Mouse (Mus musculus) heart, embryonic 14.5 days (tissue): ENCODE measurements around the gene Olfr76. TPM values are rescaled to one million over a fixed set of nuclear protein-coding genes. Genes with fewer than 3 reads are reported as not detected.
"Not testable (repeated sequence)": the region's sequence is repeated elsewhere in the genome, so short reads cannot be mapped to it uniquely, and the experiment has no call there.

Experiments
- ATAC-seq: fragments of 200-750 bp; cut with Nextera tagmentation; 2 replicates; pipeline ENCODE4 v1.8.0; 2017; ENCODE audit warnings: low read depth, moderate TSS enrichment; ENCODE audit not compliant: insufficient number of reproducible peaks, insufficient read depth, low FRiP score
- H3K27ac ChIP-seq, 2 experiments: fragments of 200-500 bp in 1 of 2; fragments of 300-500 bp in 1 of 2; sonication (generic) in 1 of 2; replicated peaks in 1 of 2; 2 replicates each; pipeline ENCODE4 v1.5.1; 2012 to 2014; ENCODE audit warnings: low read depth in 2 of 2, low read length in 2 of 2, control low read depth in 1 of 2, mild to moderate bottlenecking in 1 of 2, mixed read lengths in 1 of 2; ENCODE audit not compliant: control insufficient read depth in 1 of 2, insufficient read depth in 1 of 2
- H3K27me3 ChIP-seq: fragments of 300-500 bp; sonication (generic); 2 replicates; pipeline ENCODE4 v1.6.1; 2014; ENCODE audit warnings: mild to moderate bottlenecking, low read length, control low read depth; ENCODE audit not compliant: control insufficient read depth, insufficient read depth
- H3K36me3 ChIP-seq: fragments of 300-500 bp; sonication (generic); 2 replicates; pipeline ENCODE4 v1.6.1; 2014; ENCODE audit warnings: mild to moderate bottlenecking, control low read depth, low read length, mixed read lengths; ENCODE audit not compliant: control insufficient read depth, insufficient read depth
- H3K4me1 ChIP-seq, 2 experiments: fragments of 200-500 bp in 1 of 2; fragments of 300-500 bp in 1 of 2; sonication (generic) in 1 of 2; 2 replicates each; pipeline ENCODE4 v1.6.1; 2012 to 2014; ENCODE audit warnings: low read length in 2 of 2, control low read depth in 1 of 2, mixed read lengths in 1 of 2; ENCODE audit not compliant: control insufficient read depth in 2 of 2, insufficient read depth in 2 of 2
- H3K4me2 ChIP-seq: fragments of 300-500 bp; sonication (generic); 2 replicates; pipeline ENCODE4 v1.6.1; 2014; ENCODE audit warnings: mild to moderate bottlenecking, low read length
- H3K4me3 ChIP-seq, 2 experiments: fragments of 200-500 bp in 1 of 2; fragments of 300-500 bp in 1 of 2; sonication (generic) in 1 of 2; 2 replicates each; pipeline ENCODE4 v1.5.1; 2012 to 2014; ENCODE audit warnings: low read length in 2 of 2, mild to moderate bottlenecking in 2 of 2, control low read depth in 1 of 2, low read depth in 1 of 2, moderate library complexity in 1 of 2; ENCODE audit not compliant: control insufficient read depth in 1 of 2, insufficient read depth in 1 of 2
- H3K9ac ChIP-seq: fragments of 300-500 bp; sonication (generic); 2 replicates; pipeline ENCODE4 v1.6.1; 2014; ENCODE audit warnings: mild to moderate bottlenecking, low read length
- H3K9me3 ChIP-seq: fragments of 300-500 bp; sonication (generic); 2 replicates; pipeline ENCODE4 v1.6.1; 2016; ENCODE audit warnings: low read length, control low read depth; ENCODE audit not compliant: control insufficient read depth
- WGBS: fragments of 180-500 bp; shearing (Covaris S2); extraction: QIAGEN DNeasy Blood & Tissue Kit; methylation state at CpG from one replicate; pipeline ENCODE4 v1.1.7; 2014; 5-methylcytosine and 5-hydroxymethylcytosine counted together
- polyA plus RNA-seq: library from polyadenylated mRNA; unstranded; fragments of >200 nt; fragmentation: Nextera tagmentation; extraction: Ambion mirVana; gene quantifications from 2 replicates; pipeline ENCODE4 v1.2.1, GENCODE M21; 2014

The Olfr76 gene
- polyA plus RNA-seq, 1 experiment from 2014 or later, result not detected

- no peak overlapping the region for H3K27ac ChIP-seq
- H3K4me2 ChIP-seq, result no peak overlapping the region
- H3K9me3 ChIP-seq, result no peaks in the 10 kb centered on the region
- H3K9ac ChIP-seq, result no peak overlapping the region
- no peaks in the 10 kb centered on the region for H3K4me1 ChIP-seq
- no peaks in the 10 kb centered on the region for H3K27me3 ChIP-seq
- WGBS, result 45% methylated on average over 1 of the region's 1 CpGs
- no peak for ATAC-seq
- no peak overlapping the region for H3K4me3 ChIP-seq
- no peaks in the 10 kb centered on the region for H3K36me3 ChIP-seq
Observed at GRCm38 (mm10) chr19:12104541-12104940, 18.5 kb downstream of the Olfr76 start.

- no peak within 1 kb of the TSS for H3K4me2 ChIP-seq
- 94% methylated on average over 2 of the region's 2 CpGs for WGBS
Observed at GRCm38 (mm10) chr19:12103234-12103633, 19.8 kb downstream of the Olfr76 start, which contains the start of gene Olfr1427. Gene Olfr1427 (minus strand): TSS chr19:12103334.

GRCm38 (mm10) chr19:12091913-12092312, 31.1 kb downstream of the Olfr76 start, which contains the start of gene Olfr1426:
Gene Olfr1426 (minus strand): TSS chr19:12092013.
- H3K4me2 ChIP-seq, result no peak within 1 kb of the TSS
- H3K9me3 ChIP-seq, result no peaks in the 10 kb centered on the region
- no peaks in the 10 kb centered on the region for H3K4me1 ChIP-seq
- 57% methylated on average over 1 of the region's 1 CpGs for WGBS
- no peaks in the 10 kb centered on the region for H3K27me3 ChIP-seq
- H3K36me3 ChIP-seq, result no peaks in the 10 kb centered on the region
- no peak within 1 kb of the TSS for H3K9ac ChIP-seq
- no peak within 1 kb of the TSS for H3K27ac ChIP-seq
- no peak within 1 kb of the TSS for H3K4me3 ChIP-seq
- no peak for ATAC-seq

More at GRCm38 (mm10) chr19:12103234-12103633, 19.8 kb downstream of the Olfr76 start, which contains the start of gene Olfr1427:
- Histone ChIP-seq H3K9me3 (no peaks in the 10 kb centered on the region), H3K27ac (no peak within 1 kb of the TSS), H3K36me3 (no peaks in the 10 kb centered on the region), H3K4me1 (no peaks in the 10 kb centered on the region), H3K4me3 (no peak within 1 kb of the TSS), H3K9ac (no peak within 1 kb of the TSS), H3K27me3 (no peaks in the 10 kb centered on the region)
- no peak for ATAC-seq

GRCm38 (mm10) chr19:12077631-12078030, 45.4 kb downstream of the Olfr76 start, which contains the start of gene Olfr1425:
Gene Olfr1425 (minus strand): TSS chr19:12077731.
- H3K9me3 ChIP-seq, H3K4me2 ChIP-seq, H3K4me1 ChIP-seq, ATAC-seq, H3K36me3 ChIP-seq, H3K9ac ChIP-seq, H3K4me3 ChIP-seq, H3K27me3 ChIP-seq, H3K27ac ChIP-seq: not testable (repeated sequence)
- WGBS, result 80% methylated on average over 4 of the region's 4 CpGs

- 62% methylated on average over 1 of the region's 1 CpGs for WGBS
- not testable (repeated sequence) for ATAC-seq
Observed at GRCm38 (mm10) chr19:12069546-12069945, 53.5 kb downstream of the Olfr76 start.

More at GRCm38 (mm10) chr19:12069546-12069945, 53.5 kb downstream of the Olfr76 start:
- not testable (repeated sequence) for H3K9me3 ChIP-seq, H3K4me1 ChIP-seq, H3K36me3 ChIP-seq, H3K4me2 ChIP-seq, H3K27ac ChIP-seq, H3K27me3 ChIP-seq, H3K4me3 ChIP-seq, H3K9ac ChIP-seq

Other genes starting within 250 kb of the Olfr76 start
- not detected in 2 replicates for gene Olfr1419, start 248.1 kb downstream of the Olfr76 start, polyA plus RNA-seq
- gene Olfr1420, start 236.6 kb downstream of the Olfr76 start, polyA plus RNA-seq, result 0.07 and 0.27 TPM in 2 replicates
- gene Patl1, start 210.8 kb downstream of the Olfr76 start, polyA plus RNA-seq, result 19.0 and 21.2 TPM in 2 replicates
- 10.8 and 11.4 TPM in 2 replicates for gene Osbp, start 157.3 kb downstream of the Olfr76 start, polyA plus RNA-seq
- not detected in 2 replicates for gene Olfr1423, start 81.9 kb downstream of the Olfr76 start, polyA plus RNA-seq
- gene Olfr1424, start 60.5 kb downstream of the Olfr76 start, polyA plus RNA-seq, result not detected in 2 replicates
- not detected in 2 replicates for gene Olfr1425, start 45.5 kb downstream of the Olfr76 start, polyA plus RNA-seq
- not detected in 2 replicates for gene Olfr1426, start 31.2 kb downstream of the Olfr76 start, polyA plus RNA-seq
- not detected in 2 replicates for gene Olfr1427, start 19.9 kb downstream of the Olfr76 start, polyA plus RNA-seq
- gene Olfr1428, start 7.3 kb downstream of the Olfr76 start, polyA plus RNA-seq, result not detected in 2 replicates
- gene Olfr1555-ps1, start 46.9 kb upstream of the Olfr76 start, polyA plus RNA-seq, result not detected in 2 replicates
- gene Olfr1431, start 77.4 kb upstream of the Olfr76 start, polyA plus RNA-seq, result not detected in 2 replicates
- not detected in 2 replicates for gene Olfr1432, start 109.4 kb upstream of the Olfr76 start, polyA plus RNA-seq
- not detected in 2 replicates for gene Olfr262, start 118.5 kb upstream of the Olfr76 start, polyA plus RNA-seq
- gene Olfr235, start 137.8 kb upstream of the Olfr76 start, polyA plus RNA-seq, result not detected in 2 replicates
- gene Olfr1434, start 156.7 kb upstream of the Olfr76 start, polyA plus RNA-seq, result not detected in 2 replicates
- not detected in 2 replicates for gene Olfr1436, start 175.9 kb upstream of the Olfr76 start, polyA plus RNA-seq
- gene Olfr1437, start 201.9 kb upstream of the Olfr76 start, polyA plus RNA-seq, result not detected in 2 replicates
- not detected in 2 replicates for gene Olfr1438-ps1, start 212.7 kb upstream of the Olfr76 start, polyA plus RNA-seq